Mouse (Mus musculus) splenic B cell, adult 2 months (primary cell): ENCODE results near the gene Dxo.

Experiments used
- DNase-seq: peaks from one replicate; pipeline ENCODE4 v3.0.0-alpha.2; 2011; ENCODE audit warnings: low read depth, low spot score
- H3K27me3 ChIP-seq: 2 replicates; pipeline ENCODE4 v1.6.1; 2012; ENCODE audit warnings: mild to moderate bottlenecking, low read length, moderate library complexity, mixed read lengths; ENCODE audit not compliant: control insufficient read depth, poor library complexity, insufficient read depth, severe bottlenecking
- H3K36me3 ChIP-seq: 2 replicates; pipeline ENCODE4 v1.6.1; 2012; ENCODE audit warnings: mild to moderate bottlenecking, low read length, moderate library complexity, mixed read lengths; ENCODE audit not compliant: control insufficient read depth, poor library complexity, insufficient read depth, severe bottlenecking

Gene Dxo

GRCm38 (mm10) chr17:34849722-34850516, 13.1 kb downstream of the Dxo start, which contains the start of the genes Skiv2l and Nelfe:
Gene Skiv2l (minus strand): TSS chr17:34850210.
Gene Nelfe (plus strand): TSS chr17:34850391.
- H3K27me3 ChIP-seq: no peaks in the 10 kb centered on the region
- DNase-seq: peak; percentile 98
- H3K36me3 ChIP-seq: peaks cover 4% of the 10 kb centered on the region

GRCm38 (mm10) chr17:34850517-34851125, 13.8 kb downstream of the Dxo start:
- no peaks in the 10 kb centered on the region for H3K27me3 ChIP-seq
- H3K36me3 ChIP-seq: peaks cover 4% of the 10 kb centered on the region
- DNase-seq: no peak

GRCm38 (mm10) chr17:34853511-34853910, 16.7 kb downstream of the Dxo start:
- H3K27me3 ChIP-seq: no peaks in the 10 kb centered on the region
- DNase-seq: no peak

GRCm38 (mm10) chr17:34854761-34855160, 17.9 kb downstream of the Dxo start:
- no peak for DNase-seq
- Histone ChIP-seq H3K27me3 (no peaks in the 10 kb centered on the region), H3K36me3 (no peaks in the 10 kb centered on the region; the same call in 1 of the 2 replicates)

More at GRCm38 (mm10) chr17:34853511-34853910, 16.7 kb downstream of the Dxo start:
- no peaks in the 10 kb centered on the region; the same call in 1 of the 2 replicates for H3K36me3 ChIP-seq

- DNase-seq: peak; percentile 76
- H3K36me3 ChIP-seq: no peaks in the 10 kb centered on the region; the same call in 1 of the 2 replicates
- no peaks in the 10 kb centered on the region for H3K27me3 ChIP-seq
Measured at GRCm38 (mm10) chr17:34855825-34856224, 19.0 kb downstream of the Dxo start.

GRCm38 (mm10) chr17:34858670-34859069, 21.9 kb downstream of the Dxo start:
- Histone ChIP-seq H3K27me3 (no peaks in the 10 kb centered on the region), H3K36me3 (no peaks in the 10 kb centered on the region)
- DNase-seq: no peak

- DNase-seq: no peak
Measured at GRCm38 (mm10) chr17:34860514-34860913, 23.7 kb downstream of the Dxo start.

GRCm38 (mm10) chr17:34861704-34862415, 25.0 kb downstream of the Dxo start:
- Histone ChIP-seq H3K27me3 (no peaks in the 10 kb centered on the region), H3K36me3 (no peaks in the 10 kb centered on the region)
- no peak for DNase-seq

More at GRCm38 (mm10) chr17:34860514-34860913, 23.7 kb downstream of the Dxo start:
- Histone ChIP-seq H3K27me3 (no peaks in the 10 kb centered on the region), H3K36me3 (no peaks in the 10 kb centered on the region)

GRCm38 (mm10) chr17:34862416-34863081, 25.7 kb downstream of the Dxo start, which contains the start of gene Cfb:
Gene Cfb (minus strand): TSS chr17:34862518.
- Histone ChIP-seq H3K36me3 (no peaks in the 10 kb centered on the region), H3K27me3 (no peaks in the 10 kb centered on the region)
- DNase-seq: no peak

- DNase-seq: no peak
- Histone ChIP-seq H3K36me3 (no peaks in the 10 kb centered on the region), H3K27me3 (no peaks in the 10 kb centered on the region)
Measured at GRCm38 (mm10) chr17:34865981-34866380, 29.2 kb downstream of the Dxo start.

GRCm38 (mm10) chr17:34874321-34874720, 37.5 kb downstream of the Dxo start:
- H3K36me3 ChIP-seq: no peaks in the 10 kb centered on the region
- H3K27me3 ChIP-seq: no peaks in the 10 kb centered on the region
- no peak for DNase-seq

GRCm38 (mm10) chr17:34879336-34879879, 42.6 kb downstream of the Dxo start, which contains the start of gene Zbtb12:
Gene Zbtb12 (plus strand): TSS chr17:34879483.
- no peaks in the 10 kb centered on the region for H3K36me3 ChIP-seq
- no peaks in the 10 kb centered on the region for H3K27me3 ChIP-seq
- peak; percentile 30 for DNase-seq

GRCm38 (mm10) chr17:34881166-34881565, 44.3 kb downstream of the Dxo start:
- DNase-seq: no peak
- Histone ChIP-seq H3K36me3 (no peaks in the 10 kb centered on the region), H3K27me3 (no peaks in the 10 kb centered on the region)

- DNase-seq: no peak
- Histone ChIP-seq H3K27me3 (no peaks in the 10 kb centered on the region), H3K36me3 (no peaks in the 10 kb centered on the region)
Measured at GRCm38 (mm10) chr17:34881683-34882310, 45.0 kb downstream of the Dxo start, which contains the start of gene Gm20547. Gene Gm20547 (minus strand): TSS chr17:34882042.
